Mouse (Mus musculus): ENCODE data around the gene Hbp1.

DNA sequence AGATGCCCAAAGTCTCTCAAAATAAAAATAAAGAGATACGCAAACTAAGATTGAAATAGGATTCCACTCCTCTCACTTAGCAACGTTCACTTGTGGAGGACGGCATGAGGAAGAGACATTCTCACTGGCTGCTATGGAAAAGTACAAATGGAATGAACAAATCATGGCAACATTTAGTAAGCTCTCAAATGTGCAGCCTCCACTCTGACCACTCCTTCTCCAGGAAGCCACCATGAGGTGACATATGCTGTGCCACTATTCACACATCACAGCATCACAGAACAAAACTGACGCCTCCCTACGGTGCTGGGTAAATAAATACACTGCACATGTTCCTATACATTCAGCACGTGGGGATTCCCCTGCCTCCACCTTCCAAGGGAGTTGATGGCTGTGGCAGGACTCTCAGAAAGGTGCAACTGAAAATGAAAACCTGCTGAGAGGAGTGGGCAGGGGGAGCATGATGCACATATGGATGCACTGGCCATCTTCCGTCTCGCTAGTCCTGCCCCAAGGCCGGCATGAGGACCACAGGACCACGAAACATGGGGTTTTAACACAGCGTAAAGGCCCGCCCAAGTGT lies 27.4 kb upstream of the Hbp1 start:
- TF ChIP-seq TAL1 (IDR thresholded peaks at IDR 0.05; ENCODE audit: low read length) (no peak), GATA1 (IDR thresholded peaks at IDR 0.05; ENCODE audit: low read length) (no peak)

Data from erythroblast, embryonic 14.5 days (primary cell).